Mouse (Mus musculus) MEL (cell line): ENCODE measurements around the gene Kdm7a. TPM values are rescaled to one million over a fixed set of nuclear protein-coding genes. Genes with fewer than 3 reads are reported as not detected.

Source experiments
- DNase-seq: peaks from one replicate; pipeline ENCODE4 v3.0.0; 2011; ENCODE audit warnings: low read depth, low spot score
- H3K27ac ChIP-seq: 2 replicates; pipeline ENCODE4 v1.5.1; 2012; ENCODE audit warnings: low read depth, mild to moderate bottlenecking, control low read depth, low read length, moderate library complexity; ENCODE audit not compliant: control insufficient read depth
- H3K27me3 ChIP-seq, 2 experiments: fragments of 150-350 bp in 1 of 2; sonication (generic) in 1 of 2; 2 replicates each; pipeline ENCODE4 v1.6.1; 2012; ENCODE audit warnings: low read length in 2 of 2, mild to moderate bottlenecking in 2 of 2, improper control_type of control experiment in 1 of 2, moderate library complexity in 1 of 2; ENCODE audit not compliant: insufficient read depth in 2 of 2, control insufficient read depth in 1 of 2
- H3K36me3 ChIP-seq, 2 experiments: 2 replicates each; pipeline ENCODE4 v1.6.1; 2012 to 2014; ENCODE audit warnings: low read length in 2 of 2, improper control_type of control experiment in 1 of 2, inconsistent platforms in 1 of 2, mild to moderate bottlenecking in 1 of 2; ENCODE audit not compliant: insufficient read depth in 2 of 2, control insufficient read depth in 1 of 2
- H3K4me1 ChIP-seq, 2 experiments: fragments of 150-350 bp in 1 of 2; sonication (generic) in 1 of 2; 2 replicates each; pipeline ENCODE4 v1.6.1; 2012; ENCODE audit warnings: low read length in 2 of 2, improper control_type of control experiment in 1 of 2, mild to moderate bottlenecking in 1 of 2; ENCODE audit not compliant: insufficient read depth in 2 of 2, control insufficient read depth in 1 of 2
- H3K4me3 ChIP-seq, 2 experiments: fragments of 150-350 bp in 1 of 2; sonication (generic) in 1 of 2; 2 replicates each; pipeline ENCODE4 v1.5.1; 2012; ENCODE audit warnings: low read depth in 2 of 2, low read length in 2 of 2, mild to moderate bottlenecking in 2 of 2, moderate library complexity in 2 of 2, control low read depth in 1 of 2, improper control_type of control experiment in 1 of 2; ENCODE audit not compliant: control insufficient read depth in 1 of 2, insufficient read depth in 1 of 2
- H3K79me2 ChIP-seq: 2 replicates; pipeline ENCODE4 v1.6.1; 2012; ENCODE audit warnings: mild to moderate bottlenecking, low read length, moderate library complexity; ENCODE audit not compliant: control insufficient read depth, poor library complexity, insufficient read depth
- H3K9ac ChIP-seq: 2 replicates; pipeline ENCODE4 v1.6.1; 2012; ENCODE audit warnings: low read depth, mild to moderate bottlenecking, control low read depth, low read length, moderate library complexity; ENCODE audit not compliant: control insufficient read depth, poor library complexity, severe bottlenecking
- H3K9me3 ChIP-seq: fragments of 150-350 bp; sonication (generic); replicated peaks from 2 replicates; pipeline ENCODE4 v1.6.1; 2012; ENCODE audit warnings: mild to moderate bottlenecking, low read length, improper control_type of control experiment, moderate library complexity; ENCODE audit not compliant: insufficient read depth
- BHLHE40 ChIP-seq: IDR thresholded peaks from 2 replicates; pipeline ENCODE4 v1.6.1; 2012; ENCODE audit warnings: low read depth, mild to moderate bottlenecking, inconsistent platforms, low read length, improper control_type of control experiment, borderline replicate concordance
- CHD1 ChIP-seq: IDR thresholded peaks from 2 replicates; pipeline ENCODE4 v1.6.1; 2012; ENCODE audit warnings: low read depth, mild to moderate bottlenecking, inconsistent platforms, low read length, improper control_type of control experiment
- E2F4 ChIP-seq: IDR thresholded peaks from 2 replicates; pipeline ENCODE4 v1.6.1; 2011; ENCODE audit warnings: low read depth, low read length, improper control_type of control experiment, borderline replicate concordance
- ELF1 ChIP-seq: IDR thresholded peaks from 2 replicates; pipeline ENCODE4 v1.6.1; 2014; ENCODE audit warnings: low read depth, mild to moderate bottlenecking, inconsistent platforms, low read length, improper control_type of control experiment, moderate library complexity
- EP300 ChIP-seq, 2 experiments: IDR thresholded peaks; 2 replicates each; pipeline ENCODE4 v1.6.1; 2011; ENCODE audit warnings: improper control_type of control experiment in 2 of 2, low read length in 2 of 2, low read depth in 1 of 2, mild to moderate bottlenecking in 1 of 2
- ETS1 ChIP-seq: IDR thresholded peaks from 2 replicates; pipeline ENCODE4 v1.6.1; 2012; ENCODE audit warnings: low read depth, mild to moderate bottlenecking, inconsistent platforms, low read length, improper control_type of control experiment, moderate library complexity
- GATA1 ChIP-seq: IDR thresholded peaks from 2 replicates; pipeline ENCODE4 v1.6.1; 2011; ENCODE audit warnings: low read depth, low read length, improper control_type of control experiment
- HCFC1 ChIP-seq: IDR thresholded peaks from 2 replicates; pipeline ENCODE4 v1.6.1; 2012; ENCODE audit warnings: low read depth, mild to moderate bottlenecking, inconsistent platforms, low read length, improper control_type of control experiment, moderate library complexity
- JUND ChIP-seq: IDR thresholded peaks from 2 replicates; pipeline ENCODE4 v1.6.1; 2011; ENCODE audit warnings: low read depth, mild to moderate bottlenecking, improper control_type of control experiment, low read length
- KAT2A ChIP-seq: conservative IDR thresholded peaks from 2 replicates; pipeline ENCODE4 v1.6.1; 2012; ENCODE audit warnings: low read depth, low read length, improper control_type of control experiment, inconsistent platforms
- MAFK ChIP-seq: IDR thresholded peaks from 2 replicates; pipeline ENCODE4 v1.6.1; 2011; ENCODE audit warnings: low read depth, mild to moderate bottlenecking, low read length, improper control_type of control experiment, borderline replicate concordance
- MAX ChIP-seq: IDR thresholded peaks from 2 replicates; pipeline ENCODE4 v1.6.1; 2011; ENCODE audit warnings: low read length, improper control_type of control experiment
- MAZ ChIP-seq: IDR thresholded peaks from 2 replicates; pipeline ENCODE4 v1.6.1; 2012; ENCODE audit warnings: low read depth, mild to moderate bottlenecking, inconsistent platforms, low read length, improper control_type of control experiment
- NELFE ChIP-seq: IDR thresholded peaks from 2 replicates; pipeline ENCODE4 v1.6.1; 2011; ENCODE audit warnings: low read depth, low read length, improper control_type of control experiment
- POLR2A ChIP-seq, 2 experiments: IDR thresholded peaks; 2 replicates each; pipeline ENCODE4 v1.6.1; 2011 to 2012; ENCODE audit warnings: low read length in 2 of 2, mild to moderate bottlenecking in 2 of 2, control low read depth in 1 of 2, improper control_type of control experiment in 1 of 2, low read depth in 1 of 2, moderate library complexity in 1 of 2; ENCODE audit not compliant: control insufficient read depth in 1 of 2, insufficient read depth in 1 of 2, poor library complexity in 1 of 2
- POLR2AphosphoS5 ChIP-seq: IDR thresholded peaks from 2 replicates; pipeline ENCODE4 v1.6.1; 2012; ENCODE audit warnings: low read depth, borderline replicate concordance, mild to moderate bottlenecking, inconsistent platforms, low read length, moderate library complexity, mixed read lengths
- RAD21 ChIP-seq: IDR thresholded peaks from 2 replicates; pipeline ENCODE4 v1.6.1; 2011; ENCODE audit warnings: mild to moderate bottlenecking, low read depth, low read length, improper control_type of control experiment
- SMC3 ChIP-seq: IDR thresholded peaks from 2 replicates; pipeline ENCODE4 v1.6.1; 2011; ENCODE audit warnings: low read depth, low read length, improper control_type of control experiment
- TCF12 ChIP-seq: IDR thresholded peaks from 2 replicates; pipeline ENCODE4 v1.6.1; 2014; ENCODE audit warnings: low read depth, mild to moderate bottlenecking, inconsistent platforms, low read length, improper control_type of control experiment, moderate library complexity
- UBTF ChIP-seq: IDR thresholded peaks from 2 replicates; pipeline ENCODE4 v1.6.1; 2012; ENCODE audit warnings: low read depth, mild to moderate bottlenecking, inconsistent platforms, low read length, improper control_type of control experiment, moderate library complexity, borderline replicate concordance; ENCODE audit not compliant: insufficient read depth
- USF1 ChIP-seq: IDR thresholded peaks from 2 replicates; pipeline ENCODE4 v1.6.1; 2014; ENCODE audit warnings: low read depth, mild to moderate bottlenecking, inconsistent platforms, low read length, improper control_type of control experiment, moderate library complexity
- USF2 ChIP-seq, 2 experiments: IDR thresholded peaks; 2 replicates each; pipeline ENCODE4 v1.6.1; 2011 to 2012; ENCODE audit warnings: improper control_type of control experiment in 2 of 2, low read length in 2 of 2, borderline replicate concordance in 1 of 2, inconsistent platforms in 1 of 2, low read depth in 1 of 2, mild to moderate bottlenecking in 1 of 2; ENCODE audit not compliant: insufficient read depth in 1 of 2
- ZC3H11A ChIP-seq: IDR thresholded peaks from 2 replicates; pipeline ENCODE4 v1.6.1; 2012; ENCODE audit warnings: low read depth, mild to moderate bottlenecking, inconsistent platforms, low read length, improper control_type of control experiment
- ZNF384 ChIP-seq: IDR thresholded peaks from 2 replicates; pipeline ENCODE4 v1.6.1; 2012; ENCODE audit warnings: low read depth, mild to moderate bottlenecking, inconsistent platforms, low read length, improper control_type of control experiment
- polyA plus RNA-seq, 2 experiments: library from polyadenylated mRNA; stranded (reverse) in 1 of 2; unstranded in 1 of 2; fragments of >175 nt in 1 of 2; fragments of >200 nt in 1 of 2; gene quantifications; 2 replicates each; pipeline versions ENCODE4 v1.2.1 to v1.2.4; 2012; ENCODE audit warnings: low replicate concordance in 2 of 2, low read depth in 1 of 2; ENCODE audit not compliant: insufficient read length in 2 of 2, insufficient read depth in 1 of 2, missing spikeins in 1 of 2
- total RNA-seq: library from RNA; depleted of rRNA; stranded (reverse); fragments of 300-350 nt; gene quantifications from 2 replicates; pipeline ENCODE4 v1.2.3, GENCODE M21; 2012

Kdm7a gene
- total and polyA plus RNA-seq, 3 experiments: 1.7 to 2.5 TPM; not detected in 1

DNA sequence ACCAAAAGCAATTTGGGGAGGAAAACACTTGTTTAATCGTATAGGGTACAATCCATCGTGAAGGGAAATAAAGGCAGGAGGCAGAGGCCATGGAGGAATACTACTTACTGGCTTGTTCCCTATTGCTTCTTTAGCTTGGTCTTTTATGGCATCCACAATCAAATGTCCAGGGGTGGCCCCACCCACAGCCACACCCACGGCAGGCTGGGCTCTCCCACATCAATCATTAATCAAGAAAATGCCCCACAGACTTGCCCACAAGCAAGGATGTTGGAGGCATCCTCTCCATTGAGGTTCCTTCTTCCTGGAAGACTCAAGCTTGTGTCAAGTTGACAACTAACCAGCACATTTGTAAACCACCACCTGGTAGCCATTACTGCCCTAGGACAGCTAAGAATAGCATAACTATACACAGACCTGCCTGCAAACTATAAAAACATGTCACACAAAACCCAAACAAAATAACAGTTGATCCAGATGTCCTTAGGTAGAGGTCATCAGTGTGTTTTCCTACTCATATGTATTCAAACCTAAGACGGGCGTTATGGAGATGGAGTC is 16.8 kb upstream of the Kdm7a start:
- no peak for DNase-seq
- Histone ChIP-seq H3K27ac (no peak overlapping the region), H3K36me3 (no peaks in the 10 kb centered on the region), H3K79me2 (no peaks in the 10 kb centered on the region), H3K27me3 (no peaks in the 10 kb centered on the region; a peak in 3 of 4 replicates), H3K9me3 (no peaks in the 10 kb centered on the region), H3K9ac (no peak overlapping the region), H3K4me3 (no peak overlapping the region), H3K4me1 (no peaks in the 10 kb centered on the region)
- no peak for TF ChIP-seq MAX
- TF ChIP-seq SMC3: no peak
- no peak for TF ChIP-seq MAZ
- no peak for TF ChIP-seq JUND
- no peak for TF ChIP-seq POLR2AphosphoS5
- no peak for TF ChIP-seq TCF12
- no peak for TF ChIP-seq NELFE
- no peak for TF ChIP-seq EP300 (IDR thresholded peaks at IDR 0.05; ENCODE audit: low read depth in 1 of 2, low read length in 2 of 2)
- TF ChIP-seq MAFK: no peak
- TF ChIP-seq HCFC1: no peak
- no peak for TF ChIP-seq POLR2A (IDR thresholded peaks at IDR 0.05; ENCODE audit: control insufficient read depth in 1 of 2, insufficient read depth in 1 of 2, low read depth in 1 of 2, low read length in 2 of 2, poor library complexity in 1 of 2)
- no peak for TF ChIP-seq ZNF384
- TF ChIP-seq USF1: no peak
- no peak for TF ChIP-seq RAD21
- TF ChIP-seq GATA1: no peak
- no peak for TF ChIP-seq CHD1

DNA sequence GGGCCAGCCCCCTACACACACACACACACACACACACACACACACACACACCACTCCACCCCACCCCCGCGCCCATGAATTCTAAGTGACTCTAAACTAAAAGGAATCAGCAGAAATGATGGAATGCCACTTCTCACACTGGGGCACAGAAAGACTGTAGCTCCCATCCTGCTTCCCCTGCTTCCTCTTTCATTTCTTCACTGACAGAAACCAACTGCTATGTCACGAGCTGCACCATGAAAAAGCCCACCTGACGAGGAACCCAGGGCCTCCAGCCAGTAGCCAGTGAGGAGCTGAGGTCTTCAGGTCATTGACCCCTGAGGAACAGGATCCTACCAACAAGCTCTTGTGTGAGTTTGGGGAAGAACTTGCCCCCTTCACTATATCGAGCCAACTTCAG is 15.9 kb upstream of the Kdm7a start:
- Histone ChIP-seq H3K9ac (no peak overlapping the region), H3K27me3 (no peaks in the 10 kb centered on the region; a peak in 1 of 4 replicates), H3K4me3 (0 out of 4 replicates have a peak overlapping the region, but pooled peaks of 1 of the 2 experiments have one; percentile 22), H3K79me2 (no peaks in the 10 kb centered on the region), H3K9me3 (no peaks in the 10 kb centered on the region), H3K36me3 (no peaks in the 10 kb centered on the region), H3K27ac (no peak overlapping the region), H3K4me1 (no peaks in the 10 kb centered on the region)
- TF ChIP-seq ZC3H11A (no peak), USF2 (IDR thresholded peaks at IDR 0.05; ENCODE audit: borderline replicate concordance in 1 of 2, insufficient read depth in 1 of 2, low read depth in 1 of 2, low read length in 2 of 2) (no peak), ELF1 (no peak), MAZ (no peak), KAT2A (no peak), MAX (no peak), MAFK (no peak), BHLHE40 (no peak), UBTF (no peak), EP300 (IDR thresholded peaks at IDR 0.05; ENCODE audit: low read depth in 1 of 2, low read length in 2 of 2) (no peak), GATA1 (no peak), ETS1 (no peak), E2F4 (no peak), ZNF384 (no peak), JUND (no peak), CHD1 (no peak)
- DNase-seq: no peak
